Mouse (Mus musculus): ENCODE measurements at regions not wholly inside any gene's neighbourhood (a gene's known extent, or its start where the extent isn't known, plus 50 kb on each side); places are given as distances from the start of the nearest gene placed in this dataset.

DNA sequence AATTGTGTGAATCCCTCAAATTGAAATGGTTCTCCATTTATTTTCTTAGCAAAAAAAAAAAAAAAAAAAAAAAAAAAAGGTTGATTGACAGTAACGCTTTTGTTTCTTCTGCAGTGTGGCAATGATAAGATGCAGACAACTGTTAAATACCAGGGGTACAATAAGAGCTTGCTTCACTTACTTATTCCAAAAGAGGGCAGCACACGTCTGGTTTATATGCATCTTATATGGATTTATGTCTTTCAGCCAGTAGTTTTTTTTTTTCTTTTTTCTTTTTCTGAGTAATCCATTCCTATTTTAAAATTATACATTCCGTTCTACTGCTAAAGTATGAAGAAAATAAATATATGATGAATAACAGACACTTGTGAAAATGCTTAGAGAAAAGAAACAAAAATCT lies 185.6 kb upstream of the Itga1 start:
- Histone ChIP-seq H3K36me3 (replicated peaks; ENCODE audit: control insufficient read depth, insufficient read depth, low read length) (no peaks in the 10 kb centered on the region), H3K27me3 (ENCODE audit: control insufficient read depth, insufficient read depth, low read length) (no peaks in the 10 kb centered on the region), H3K4me2 (ENCODE audit: low read depth, low read length) (no peak overlapping the region), H3K9ac (replicated peaks; ENCODE audit: low read depth, low read length) (no peak overlapping the region), H3K9me3 (replicated peaks; ENCODE audit: control insufficient read depth, low read length) (no peaks in the 10 kb centered on the region), H3K4me3 (ENCODE audit: low read depth, low read length) (no peak overlapping the region), H3K27ac (ENCODE audit: low read depth) (no peak overlapping the region), H3K4me1 (ENCODE audit: control insufficient read depth, insufficient read depth) (no peaks in the 10 kb centered on the region)
- ATAC-seq (ENCODE audit: insufficient read depth, low read depth) (no peak), DNase-seq (ENCODE audit: low spot score) (peak; percentile 29)
- TF ChIP-seq EP300 (IDR thresholded peaks at IDR 0.05; ENCODE audit: low read depth) (no peak), CTCF (IDR thresholded peaks at IDR 0.05; ENCODE audit: low read depth) (peak; percentile 44)
- 32% methylated on average over 3 of the region's 3 CpGs for WGBS

DNA sequence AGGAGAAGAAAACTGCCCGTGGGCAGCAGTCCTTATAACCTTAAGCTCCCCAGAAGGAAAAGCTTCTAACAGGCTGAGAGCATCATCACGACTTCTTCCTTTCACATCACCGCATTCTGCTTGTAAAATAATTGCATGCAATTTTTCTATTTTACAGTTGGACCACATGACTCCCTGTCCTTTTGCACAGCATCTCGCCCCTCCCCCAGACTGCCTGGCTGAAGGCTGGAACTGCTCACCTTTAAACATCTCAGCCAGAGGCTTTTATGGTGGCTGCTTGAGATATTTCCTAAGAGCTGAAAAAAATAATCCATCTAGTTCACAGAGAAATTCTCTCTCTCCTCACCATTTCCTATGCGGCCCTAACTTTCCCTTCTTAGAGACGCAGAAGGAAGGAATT lies 164.4 kb upstream of the Itga1 start:
- DNase-seq (ENCODE audit: low spot score), result no peak
- TF ChIP-seq CTCF (IDR thresholded peaks at IDR 0.05; ENCODE audit: low read depth), result no peak
- no peak for TF ChIP-seq EP300 (IDR thresholded peaks at IDR 0.05; ENCODE audit: low read depth)
- no peak overlapping the region for H3K4me2 ChIP-seq (ENCODE audit: low read depth, low read length)
- no peak overlapping the region for H3K27ac ChIP-seq (ENCODE audit: low read depth)
- H3K9me3 ChIP-seq (replicated peaks; ENCODE audit: control insufficient read depth, low read length), result no peaks in the 10 kb centered on the region
- ATAC-seq (ENCODE audit: insufficient read depth, low read depth), result no peak
- WGBS, result 73% methylated on average over 6 of the region's 6 CpGs
- H3K9ac ChIP-seq (replicated peaks; ENCODE audit: low read depth, low read length), result no peak overlapping the region
- no peak overlapping the region for H3K4me3 ChIP-seq (ENCODE audit: low read depth, low read length)
- H3K36me3 ChIP-seq (replicated peaks; ENCODE audit: control insufficient read depth, insufficient read depth, low read length), result no peaks in the 10 kb centered on the region
- no peaks in the 10 kb centered on the region for H3K4me1 ChIP-seq (ENCODE audit: control insufficient read depth, insufficient read depth)
- H3K27me3 ChIP-seq (ENCODE audit: control insufficient read depth, insufficient read depth, low read length), result no peaks in the 10 kb centered on the region

DNA sequence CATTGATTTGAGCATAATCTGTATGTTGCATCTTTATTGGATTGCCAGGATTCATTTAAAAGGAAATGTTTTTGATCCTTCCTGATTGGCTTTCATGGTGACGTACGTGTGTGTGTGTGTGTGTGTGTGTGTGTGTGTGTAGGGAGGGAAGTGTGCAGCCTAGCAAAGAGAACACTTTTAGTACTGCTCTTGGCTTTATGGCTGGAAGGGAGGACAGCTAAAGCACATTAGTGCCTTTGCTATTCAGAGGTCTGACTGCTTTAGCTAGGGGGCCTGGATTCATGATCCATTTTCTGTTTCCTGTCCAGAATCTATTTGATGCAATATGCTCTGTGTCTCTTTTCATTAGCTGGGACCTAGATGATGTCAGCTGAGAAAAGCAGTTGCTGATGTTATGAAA lies 155.6 kb upstream of the Itga1 start:
- DNase-seq (ENCODE audit: low spot score), result no peak

DNA sequence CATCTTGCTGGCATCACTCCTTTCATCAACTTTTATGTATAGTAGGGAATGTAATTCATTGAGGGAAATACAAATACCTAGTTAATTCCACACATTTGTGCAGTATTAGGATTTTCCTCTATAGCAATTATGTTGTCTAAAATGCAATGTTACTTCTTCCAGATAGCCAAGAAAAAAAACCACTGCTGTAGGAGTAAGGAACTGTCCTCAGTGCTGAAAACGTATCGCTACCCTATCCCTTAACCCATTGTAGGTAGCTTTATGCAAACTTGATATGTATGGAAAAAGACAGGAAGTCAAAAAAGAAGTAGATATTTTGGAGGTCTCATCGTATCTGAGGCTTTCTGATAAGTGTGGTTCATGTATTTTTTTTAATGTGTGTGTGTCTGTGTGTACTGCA lies 150.8 kb upstream of the Itga1 start:
- DNase-seq (ENCODE audit: low spot score) (no peak), ATAC-seq (ENCODE audit: insufficient read depth, low read depth) (no peak)
- TF ChIP-seq EP300 (IDR thresholded peaks at IDR 0.05; ENCODE audit: low read depth) (no peak), CTCF (IDR thresholded peaks at IDR 0.05; ENCODE audit: low read depth) (no peak)
- no peak overlapping the region for H3K4me3 ChIP-seq (ENCODE audit: low read depth, low read length)
- no peaks in the 10 kb centered on the region for H3K4me1 ChIP-seq (ENCODE audit: control insufficient read depth, insufficient read depth)
- no peaks in the 10 kb centered on the region for H3K36me3 ChIP-seq (replicated peaks; ENCODE audit: control insufficient read depth, insufficient read depth, low read length)
- H3K27me3 ChIP-seq (ENCODE audit: control insufficient read depth, insufficient read depth, low read length), result no peaks in the 10 kb centered on the region
- no peak overlapping the region for H3K27ac ChIP-seq (ENCODE audit: low read depth)
- 25% methylated on average over 3 of the region's 3 CpGs for WGBS
- no peak overlapping the region for H3K9ac ChIP-seq (replicated peaks; ENCODE audit: low read depth, low read length)
- H3K9me3 ChIP-seq (replicated peaks; ENCODE audit: control insufficient read depth, low read length), result no peaks in the 10 kb centered on the region
- H3K4me2 ChIP-seq (ENCODE audit: low read depth, low read length), result no peak overlapping the region

More for the DNA sequence above, 155.6 kb upstream of the Itga1 start:
- 65% methylated on average over 2 of the region's 2 CpGs for WGBS
- H3K27ac ChIP-seq (ENCODE audit: low read depth), result no peak overlapping the region
- no peaks in the 10 kb centered on the region for H3K9me3 ChIP-seq (replicated peaks; ENCODE audit: control insufficient read depth, low read length)
- H3K27me3 ChIP-seq (ENCODE audit: control insufficient read depth, insufficient read depth, low read length), result no peaks in the 10 kb centered on the region
- no peak overlapping the region for H3K4me3 ChIP-seq (ENCODE audit: low read depth, low read length)
- no peak overlapping the region for H3K9ac ChIP-seq (replicated peaks; ENCODE audit: low read depth, low read length)
- H3K4me2 ChIP-seq (ENCODE audit: low read depth, low read length), result no peak overlapping the region
- H3K36me3 ChIP-seq (replicated peaks; ENCODE audit: control insufficient read depth, insufficient read depth, low read length), result no peaks in the 10 kb centered on the region
- ATAC-seq (ENCODE audit: insufficient read depth, low read depth), result no peak
- TF ChIP-seq EP300 (IDR thresholded peaks at IDR 0.05; ENCODE audit: low read depth) (no peak), CTCF (IDR thresholded peaks at IDR 0.05; ENCODE audit: low read depth) (no peak)
- H3K4me1 ChIP-seq (ENCODE audit: control insufficient read depth, insufficient read depth), result no peaks in the 10 kb centered on the region

DNA sequence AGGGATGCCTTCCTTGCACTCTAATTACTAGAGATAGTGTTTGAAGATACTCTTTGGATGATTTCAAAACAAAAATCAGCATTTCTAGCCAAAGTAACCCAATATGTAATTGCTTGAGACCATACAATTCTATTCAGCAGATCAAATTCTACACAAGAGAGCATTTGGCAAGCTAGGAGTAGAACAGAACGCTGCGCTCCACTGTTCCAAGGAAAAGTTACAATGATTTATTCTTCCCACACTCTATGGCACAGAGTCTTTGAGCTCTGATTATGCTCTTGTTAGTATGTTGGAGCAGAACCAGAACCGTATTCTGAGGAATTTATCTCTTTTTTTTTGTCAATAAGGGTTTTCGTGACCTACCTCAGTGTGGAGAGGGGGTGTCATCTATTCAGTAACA lies 130.2 kb upstream of the Itga1 start:
- Histone ChIP-seq H3K27me3 (ENCODE audit: control insufficient read depth, insufficient read depth, low read length) (no peaks in the 10 kb centered on the region), H3K4me1 (ENCODE audit: control insufficient read depth, insufficient read depth) (peaks cover under 1% of the 10 kb centered on the region; the same call in 1 of the 2 replicates), H3K9ac (replicated peaks; ENCODE audit: low read depth, low read length) (no peak overlapping the region), H3K9me3 (replicated peaks; ENCODE audit: control insufficient read depth, low read length) (no peaks in the 10 kb centered on the region), H3K36me3 (replicated peaks; ENCODE audit: control insufficient read depth, insufficient read depth, low read length) (no peaks in the 10 kb centered on the region), H3K4me2 (ENCODE audit: low read depth, low read length) (no peak overlapping the region), H3K27ac (ENCODE audit: low read depth) (no peak overlapping the region), H3K4me3 (ENCODE audit: low read depth, low read length) (no peak overlapping the region)
- no peak for DNase-seq (ENCODE audit: low spot score)
- WGBS, result 77% methylated on average over 4 of the region's 4 CpGs
- no peak for ATAC-seq (ENCODE audit: insufficient read depth, low read depth)
- TF ChIP-seq EP300 (IDR thresholded peaks at IDR 0.05; ENCODE audit: low read depth), result no peak
- TF ChIP-seq CTCF (IDR thresholded peaks at IDR 0.05; ENCODE audit: low read depth), result no peak

DNA sequence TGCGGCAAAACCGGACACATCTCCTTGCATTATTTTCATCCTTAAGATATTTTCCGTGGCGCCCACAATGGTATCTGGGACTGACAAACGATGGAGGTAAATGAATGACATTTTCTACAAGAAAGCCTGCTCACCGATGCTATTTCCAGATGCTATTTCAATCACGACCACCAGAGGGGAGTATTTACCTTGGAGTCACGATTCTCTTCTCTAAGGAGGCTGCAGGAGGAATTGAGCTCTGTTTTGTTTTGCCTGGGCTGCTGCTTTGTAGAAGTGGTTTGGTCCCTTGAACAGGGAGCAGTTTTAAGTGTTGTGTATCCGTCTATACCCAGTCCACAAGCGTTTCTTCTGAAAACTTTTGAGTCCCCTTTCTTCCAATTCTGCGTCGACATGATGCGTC lies 128.7 kb upstream of the Itga1 start:
- Histone ChIP-seq H3K4me1 (ENCODE audit: control insufficient read depth, insufficient read depth) (peaks cover 8% of the 10 kb centered on the region; the same call in 1 of the 2 replicates), H3K9me3 (replicated peaks; ENCODE audit: control insufficient read depth, low read length) (no peaks in the 10 kb centered on the region), H3K27me3 (ENCODE audit: control insufficient read depth, insufficient read depth, low read length) (no peaks in the 10 kb centered on the region), H3K9ac (replicated peaks; ENCODE audit: low read depth, low read length) (no peak overlapping the region), H3K4me2 (ENCODE audit: low read depth, low read length) (no peak overlapping the region), H3K4me3 (ENCODE audit: low read depth, low read length) (no peak overlapping the region), H3K36me3 (replicated peaks; ENCODE audit: control insufficient read depth, insufficient read depth, low read length) (no peaks in the 10 kb centered on the region), H3K27ac (ENCODE audit: low read depth) (no peak overlapping the region)
- peak; percentile 90 for TF ChIP-seq CTCF (IDR thresholded peaks at IDR 0.05; ENCODE audit: low read depth)
- no peak for TF ChIP-seq EP300 (IDR thresholded peaks at IDR 0.05; ENCODE audit: low read depth)
- ATAC-seq (ENCODE audit: insufficient read depth, low read depth) (no peak), DNase-seq (ENCODE audit: low spot score) (peak; percentile 64)
- WGBS, result 26% methylated on average over 13 of the region's 13 CpGs
